Mouse (Mus musculus) A20 (cell line): ENCODE results near the gene Nrxn3.
A peak's percentile ranks its signal among the peaks of the same experiment; 100 is the strongest.

Experiments used
- DNase-seq: peaks from one replicate; pipeline ENCODE4 v3.0.0-alpha.2; 2011; ENCODE audit warnings: low read depth, low spot score

Gene Nrxn3

DNA sequence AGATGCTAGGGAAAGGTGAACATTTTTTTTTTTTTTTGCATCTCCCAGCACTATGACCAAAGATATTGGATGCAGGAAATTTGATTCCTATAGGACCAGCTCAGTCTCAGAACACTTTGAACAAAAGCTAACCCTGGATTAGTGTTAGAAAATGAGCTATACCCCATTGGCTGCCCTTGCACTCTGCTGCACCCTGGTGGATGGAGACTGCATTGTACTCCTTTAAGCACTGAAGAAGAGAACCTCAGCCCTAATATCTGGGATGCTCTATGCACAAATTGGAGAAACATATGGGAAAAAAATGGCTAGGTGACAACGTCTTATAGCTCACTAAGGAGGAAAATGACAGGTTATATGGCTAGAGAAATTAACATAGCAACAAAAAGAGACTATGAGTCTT lies 589.9 kb downstream of the Nrxn3 start:
- DNase-seq: no peak

DNA sequence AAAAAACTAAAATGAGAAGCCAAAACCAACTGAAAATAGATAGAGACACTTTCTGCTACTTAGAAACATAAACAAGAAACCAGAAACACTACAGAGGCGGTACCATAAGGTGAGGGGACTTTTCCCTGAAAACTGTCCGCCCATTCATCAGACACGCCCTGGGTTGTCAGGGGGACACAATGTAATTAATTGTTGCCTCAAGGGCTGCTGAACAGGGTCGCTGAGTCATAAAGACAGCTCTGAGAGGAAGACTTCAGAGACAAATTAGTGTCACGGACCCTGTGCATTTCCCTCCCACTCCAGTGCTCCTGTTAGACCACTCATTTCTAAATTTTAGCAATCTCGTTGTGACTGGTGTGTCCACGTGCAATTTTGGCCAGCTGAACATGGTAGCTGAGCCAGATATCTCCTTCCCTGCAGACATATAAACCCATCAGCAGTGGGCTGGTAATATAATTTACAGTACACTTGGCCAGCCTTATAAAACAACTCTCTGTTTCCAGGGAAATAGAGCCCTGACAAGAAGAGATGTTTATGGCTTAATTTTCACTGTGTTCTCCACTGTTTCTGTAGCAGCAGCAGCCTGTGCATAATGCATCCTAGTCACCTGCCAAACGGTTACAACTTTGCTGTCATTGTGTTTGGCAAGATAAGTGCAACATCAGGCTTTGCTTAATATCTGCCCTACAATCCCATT lies 603.3 kb downstream of the Nrxn3 start:
- no peak for DNase-seq

DNA sequence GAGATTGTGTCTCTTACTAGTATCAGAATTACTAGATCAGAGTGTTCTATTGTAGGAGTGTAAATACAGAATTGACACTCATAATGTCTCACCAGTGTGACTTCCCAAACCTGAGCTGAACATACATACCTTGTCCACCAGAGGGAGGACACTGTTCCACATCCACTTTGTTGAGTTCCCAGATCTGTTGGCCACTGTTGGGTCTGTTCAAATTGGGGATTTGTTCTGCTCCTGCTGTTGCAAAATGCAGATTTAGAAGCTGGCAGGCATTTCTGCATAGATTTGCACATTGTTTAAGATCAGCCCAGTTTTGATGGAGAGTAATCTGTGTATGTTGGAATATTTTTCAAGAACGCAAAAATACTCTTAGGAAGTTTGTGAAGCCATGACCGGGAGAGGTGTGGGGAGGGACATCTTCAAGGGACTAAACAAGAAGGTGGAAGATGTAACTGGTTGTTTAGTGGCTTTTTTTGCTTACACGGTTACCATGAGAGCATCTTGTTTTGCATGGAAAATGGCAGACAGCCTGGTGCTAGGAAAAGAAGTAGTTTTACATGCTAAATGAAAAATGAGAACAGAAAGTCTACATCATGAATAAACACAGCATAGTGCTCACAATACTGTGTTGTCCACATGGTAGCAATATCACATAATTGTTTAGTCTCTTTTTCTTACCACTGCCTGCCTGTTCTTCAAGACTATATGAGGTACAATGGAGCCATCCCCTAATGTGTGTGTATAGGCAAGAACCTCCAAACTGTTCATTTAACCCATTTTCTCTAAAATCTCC lies 609.0 kb downstream of the Nrxn3 start:
- DNase-seq: no peak

DNA sequence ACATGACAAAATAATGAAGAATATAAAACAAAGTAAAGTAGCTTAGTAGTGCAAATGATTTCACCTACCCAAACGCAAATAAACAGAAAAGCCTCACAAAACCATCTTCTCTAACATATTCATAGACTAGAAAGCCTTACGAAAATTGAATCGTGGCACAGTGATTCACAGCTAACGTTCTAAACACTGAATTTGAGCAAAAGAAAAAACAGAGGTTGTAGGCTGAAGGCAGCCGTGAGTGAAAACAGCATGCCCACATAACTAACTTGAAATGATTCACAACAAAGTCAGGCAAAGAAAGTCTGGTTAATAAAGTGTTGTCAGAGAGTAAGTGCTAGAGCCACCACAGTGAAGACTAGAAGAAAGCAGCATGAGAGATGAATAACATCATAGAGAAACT lies 610.8 kb downstream of the Nrxn3 start:
- no peak for DNase-seq

DNA sequence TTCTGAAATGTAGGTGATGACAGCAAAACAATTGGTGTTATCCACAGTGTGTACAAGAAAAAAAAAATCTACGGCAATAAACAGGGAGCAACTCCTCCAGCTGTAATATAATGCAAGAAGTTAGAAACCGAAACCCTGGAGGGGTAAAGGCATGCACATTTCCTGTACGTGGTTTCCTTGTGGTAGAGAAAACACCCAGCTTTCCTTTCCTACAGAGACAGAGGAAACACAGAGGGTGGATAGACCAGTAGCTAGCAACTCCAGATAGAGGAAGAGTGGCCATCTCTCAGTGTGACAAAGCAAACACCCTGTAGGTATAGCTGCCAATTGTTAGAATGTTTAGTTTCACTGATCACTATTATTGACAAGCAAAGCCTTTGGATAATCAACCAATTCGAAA lies 642.2 kb downstream of the Nrxn3 start:
- no peak for DNase-seq

DNA sequence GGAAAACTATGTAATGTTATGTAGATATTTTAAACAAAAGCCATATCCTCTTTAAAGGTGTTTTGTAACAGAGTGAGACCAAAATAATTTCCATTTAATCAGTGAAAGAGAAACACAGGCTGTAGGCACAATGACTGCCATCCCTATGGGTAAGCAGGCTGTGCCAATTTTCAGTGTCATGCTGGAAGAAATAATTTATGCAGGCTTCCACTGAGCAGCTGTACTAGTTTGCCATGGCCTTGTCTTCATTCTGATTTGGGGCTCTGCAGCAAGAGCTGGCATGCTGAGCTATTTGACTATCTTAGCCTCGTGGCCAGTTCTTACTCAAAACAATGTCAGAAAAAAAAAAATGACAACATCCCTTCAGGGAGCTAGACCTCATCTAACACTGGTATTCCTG lies 647.3 kb downstream of the Nrxn3 start:
- DNase-seq: no peak

DNA sequence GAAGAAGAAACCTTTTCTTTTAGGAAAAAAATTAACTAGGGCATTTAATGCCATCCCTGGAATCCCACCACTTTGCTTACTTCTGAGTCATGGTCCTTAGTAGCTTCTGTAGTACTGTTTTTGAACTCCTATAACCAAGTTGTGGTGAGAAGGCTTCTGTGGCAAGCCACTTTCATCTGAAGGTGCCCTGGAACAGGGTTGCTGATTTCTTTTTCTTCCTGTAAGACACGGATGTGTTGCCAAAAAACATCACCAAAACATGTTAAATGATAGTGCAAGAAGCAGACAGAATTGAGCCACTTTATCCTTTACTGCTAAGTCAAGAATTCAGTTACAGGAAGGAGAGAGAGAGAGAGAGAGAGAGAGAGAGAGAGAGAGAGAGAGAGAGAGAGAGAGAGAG lies 653.9 kb downstream of the Nrxn3 start:
- no peak for DNase-seq

DNA sequence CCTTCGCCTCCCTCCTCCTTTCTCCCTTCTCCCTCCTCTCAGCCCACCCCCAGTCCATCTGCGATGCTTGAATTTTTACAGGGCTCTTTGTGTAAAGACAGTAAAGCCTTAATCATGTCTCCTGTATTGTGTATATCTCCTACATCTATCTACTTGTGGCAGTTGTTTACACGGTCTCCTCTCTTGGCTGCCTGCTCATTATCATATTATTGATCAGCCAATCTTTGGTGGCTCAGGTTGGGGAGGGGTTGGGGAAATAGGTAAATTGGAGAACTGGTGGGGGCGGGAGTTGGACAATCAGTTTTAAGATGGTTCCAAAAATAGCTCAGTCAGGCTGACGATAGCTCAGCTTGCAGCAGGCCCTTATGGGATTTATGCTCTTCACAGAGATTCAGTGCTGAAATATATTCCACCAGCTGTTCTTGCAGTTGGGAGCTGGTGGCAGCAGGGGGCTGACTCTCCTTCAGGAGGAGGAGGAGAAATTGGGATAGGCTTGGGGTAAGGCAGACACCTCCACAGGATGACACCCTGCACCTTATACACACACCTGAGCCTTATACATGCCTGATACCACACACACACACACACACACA lies 654.5 kb downstream of the Nrxn3 start:
- no peak for DNase-seq

DNA sequence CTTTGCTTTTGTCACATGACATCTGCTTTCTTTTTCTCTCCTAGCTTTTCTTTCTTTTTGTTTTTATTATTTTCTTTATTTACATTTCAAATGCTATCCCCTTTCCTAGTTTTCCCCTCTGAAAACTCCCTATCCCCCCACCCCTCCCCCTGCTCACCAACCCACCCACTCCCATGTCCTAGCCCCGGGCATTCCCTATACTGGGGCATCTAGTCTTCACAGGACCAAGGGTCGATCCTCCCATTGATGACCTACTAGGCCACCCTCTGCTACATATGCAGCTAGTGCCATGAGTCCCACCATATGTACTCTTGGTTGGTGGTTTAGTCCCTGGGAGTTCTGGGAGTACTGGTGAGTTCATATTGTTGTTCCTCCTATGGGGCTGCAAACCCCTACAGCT lies 655.0 kb downstream of the Nrxn3 start:
- DNase-seq: no peak

DNA sequence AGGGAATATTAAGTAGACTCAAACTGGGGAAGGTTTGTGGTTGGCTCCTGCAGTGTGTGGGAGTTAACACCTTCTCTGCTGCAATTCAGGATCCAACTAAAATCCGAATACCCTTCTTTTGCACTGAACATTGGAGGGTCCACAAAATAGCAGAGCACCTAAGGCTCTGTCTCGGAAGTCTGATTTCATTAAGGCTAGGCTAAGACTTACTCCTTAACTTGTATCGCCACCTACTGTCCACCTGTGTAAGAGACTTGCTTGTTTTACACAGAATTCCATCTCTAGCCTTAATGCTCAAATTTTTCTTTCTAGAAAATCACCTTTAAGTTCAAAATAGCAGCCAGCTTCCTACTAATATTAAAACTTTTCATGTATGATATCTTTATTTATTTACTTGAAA lies 660.6 kb downstream of the Nrxn3 start:
- no peak for DNase-seq

DNA sequence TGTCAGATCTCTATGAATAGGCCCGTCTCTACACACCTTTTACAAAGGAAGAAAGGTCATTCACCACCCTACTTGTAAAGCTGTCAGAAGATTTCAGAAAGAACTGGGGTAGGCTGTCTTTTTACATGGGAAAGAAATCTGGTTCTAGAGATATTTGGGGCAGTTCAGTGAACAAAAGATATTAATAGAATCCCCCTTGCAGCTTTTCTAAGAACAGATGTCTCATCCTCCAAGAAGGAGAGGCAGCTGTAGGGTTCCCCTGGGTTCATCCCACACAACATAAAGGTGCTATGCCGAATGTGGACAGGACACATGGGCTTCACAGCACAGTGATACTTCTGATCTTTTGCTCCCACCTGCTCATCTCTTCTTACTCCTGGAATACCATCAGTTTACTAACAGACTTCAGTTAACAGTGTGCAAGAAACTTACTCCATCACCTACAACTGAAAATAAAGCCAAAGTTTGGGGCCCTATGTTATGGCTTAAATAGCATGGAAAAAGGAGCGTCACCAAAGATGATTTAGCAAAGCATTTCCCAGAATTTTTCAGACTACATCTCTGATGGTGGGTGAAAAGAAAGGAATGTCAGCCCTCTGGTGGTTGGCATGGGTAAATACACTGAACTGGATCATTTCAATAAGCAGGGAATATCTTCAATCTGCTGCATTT lies 672.6 kb downstream of the Nrxn3 start:
- no peak for DNase-seq

DNA sequence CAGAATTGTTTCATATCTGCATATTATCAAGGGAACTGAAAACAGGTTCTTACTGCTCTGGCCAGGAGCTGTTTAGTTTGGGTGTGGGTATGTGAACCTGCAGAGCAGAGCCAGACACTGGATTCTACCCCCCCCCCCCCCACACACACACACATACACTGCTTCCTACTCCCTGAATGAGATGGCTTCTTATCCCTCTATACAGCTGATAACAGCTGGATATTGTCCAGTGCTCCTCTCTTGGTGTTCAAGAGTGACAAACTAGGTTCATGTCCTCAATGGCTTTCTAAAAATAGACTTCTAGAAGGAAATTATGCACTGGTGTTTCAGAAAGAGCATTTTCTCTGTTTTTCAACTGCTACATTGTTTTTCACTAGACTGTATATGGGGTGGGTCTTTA lies 713.8 kb downstream of the Nrxn3 start:
- DNase-seq: no peak

DNA sequence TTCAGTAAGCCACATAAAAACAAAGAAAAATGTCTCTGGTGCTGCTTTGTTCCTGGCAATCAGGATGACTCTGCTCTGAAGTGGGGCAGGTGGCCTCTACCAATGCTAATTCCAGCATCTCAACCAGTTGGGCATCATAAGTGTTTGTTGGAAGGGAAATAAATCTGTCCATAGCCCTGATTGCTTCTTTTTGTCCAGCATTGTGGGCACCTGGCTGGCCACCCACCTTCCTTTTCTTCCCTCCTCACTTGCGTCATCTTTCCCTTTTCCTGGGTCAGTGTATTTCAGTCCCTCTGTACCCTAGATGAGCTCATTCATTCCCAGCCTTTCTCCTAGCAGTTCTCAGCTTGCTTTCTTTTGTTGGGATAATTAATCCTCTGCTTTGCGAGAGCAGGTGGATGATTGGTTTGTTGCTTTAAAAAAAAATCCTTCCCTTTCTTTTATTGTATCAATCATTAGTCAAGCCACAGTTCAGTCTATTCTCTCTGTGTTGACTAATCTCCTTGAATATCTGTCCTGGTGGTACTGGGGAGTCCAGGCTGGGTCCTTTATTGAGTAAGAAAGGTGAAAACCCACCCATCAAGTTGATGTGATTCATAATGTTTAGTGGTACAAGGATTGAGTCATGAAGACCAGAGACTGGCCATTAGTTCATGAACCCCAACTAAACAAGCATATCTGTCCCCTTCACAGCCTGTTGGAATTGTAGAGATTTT lies 719.8 kb downstream of the Nrxn3 start:
- no peak for DNase-seq

DNA sequence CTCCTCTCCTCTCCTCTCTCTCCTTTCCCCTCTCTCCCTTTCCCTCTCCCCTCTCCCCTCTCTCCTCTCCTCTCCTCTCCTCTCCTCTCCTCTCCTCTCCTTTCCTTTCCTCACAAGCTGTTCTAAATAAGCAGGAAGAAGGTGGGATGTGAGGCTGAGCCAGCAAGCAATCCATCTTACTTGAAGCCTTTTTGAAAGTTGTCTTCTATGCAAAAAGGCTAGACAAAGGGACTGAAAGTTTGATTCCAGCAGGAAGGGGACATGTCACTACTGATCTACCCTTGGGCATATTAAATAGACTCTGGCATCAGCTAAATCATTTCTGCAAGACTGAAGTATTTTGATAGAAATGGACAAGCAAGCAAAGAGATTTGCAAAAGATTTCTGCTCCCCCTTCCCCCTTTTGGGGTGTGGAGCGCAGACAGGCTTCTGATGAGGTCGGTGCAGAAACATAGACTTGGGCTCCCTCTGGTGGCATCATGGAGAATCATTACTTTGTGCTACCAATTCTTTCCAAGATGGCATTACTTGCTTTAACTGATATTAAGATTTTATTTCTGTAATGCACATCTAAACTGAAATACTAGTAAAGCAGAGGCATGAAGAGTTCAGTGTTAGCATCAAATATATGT lies 728.1 kb downstream of the Nrxn3 start:
- peak; percentile 1 for DNase-seq

DNA sequence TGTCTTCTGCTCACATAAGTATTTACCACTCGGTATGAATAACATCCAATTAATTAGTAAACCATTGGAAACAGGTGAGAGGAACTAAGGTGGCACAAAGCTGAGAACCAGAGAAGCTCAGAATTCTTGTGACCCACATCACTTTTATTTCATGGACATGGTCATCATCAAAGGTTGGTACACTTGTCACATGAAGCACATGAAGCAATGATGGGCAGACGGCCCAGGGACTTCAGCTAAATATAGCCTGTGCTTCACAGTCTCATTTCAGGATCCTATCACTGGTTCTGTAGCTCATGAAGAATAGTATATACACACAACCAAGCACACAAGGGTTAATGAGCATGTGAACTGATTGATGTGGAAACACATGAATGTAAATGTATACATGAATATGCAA lies 747.5 kb downstream of the Nrxn3 start:
- DNase-seq: no peak

DNA sequence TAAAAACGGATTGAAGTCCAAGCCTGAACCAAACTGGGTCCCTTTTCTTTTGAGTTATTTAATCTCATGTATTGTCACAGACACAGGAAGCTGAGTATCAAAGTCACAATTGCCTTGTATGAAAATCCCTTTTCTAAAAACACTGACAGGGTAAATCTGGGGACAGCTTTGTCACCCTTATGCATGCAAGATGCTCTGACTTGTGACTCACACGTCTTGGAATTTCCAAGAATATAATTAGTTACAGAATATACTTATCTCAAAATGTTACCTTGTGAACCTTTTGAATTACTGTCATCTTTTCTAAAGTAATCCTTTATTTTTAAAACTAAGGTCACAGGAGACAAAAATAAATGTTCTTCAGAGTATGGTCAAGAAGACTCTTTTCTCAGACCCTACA lies 748.6 kb downstream of the Nrxn3 start:
- DNase-seq: no peak

DNA sequence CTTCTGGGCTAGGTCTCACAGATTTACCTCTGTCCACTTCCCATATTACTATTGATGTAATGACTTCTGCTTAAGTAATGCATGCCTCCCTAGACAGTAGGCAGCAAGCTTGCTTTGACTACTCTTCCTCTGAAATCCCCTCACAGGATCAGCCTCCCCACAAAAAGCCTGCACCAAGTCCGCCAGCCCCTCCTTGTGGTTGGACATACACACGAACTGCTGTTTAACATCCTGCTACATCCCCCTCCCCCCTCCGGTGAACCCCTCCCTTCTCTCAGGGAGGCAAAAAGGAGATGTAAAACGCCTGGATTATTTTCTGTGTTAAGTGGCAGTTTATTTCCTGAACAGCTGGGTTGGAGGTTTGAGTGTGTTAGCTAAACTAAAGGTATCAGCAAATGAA lies 749.2 kb downstream of the Nrxn3 start:
- no peak for DNase-seq

DNA sequence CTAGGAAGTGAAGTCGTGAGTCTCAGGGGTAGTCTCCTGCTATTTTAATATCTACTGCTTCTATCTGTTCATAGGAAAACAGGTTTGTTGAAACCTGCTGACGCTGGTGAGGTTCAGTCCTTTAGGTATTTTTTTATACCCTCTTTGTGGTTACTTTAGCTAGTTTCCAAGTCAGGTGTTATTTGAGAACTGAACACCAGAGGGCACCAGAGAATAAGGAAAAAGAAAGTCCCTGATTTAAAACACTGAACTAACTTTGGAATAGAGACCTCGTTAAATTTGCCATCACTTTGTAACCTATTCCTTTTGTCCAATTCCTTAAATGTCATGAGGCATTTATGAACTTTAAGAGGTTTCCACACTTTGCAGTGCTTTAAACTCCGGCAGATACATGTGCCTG lies 756.4 kb downstream of the Nrxn3 start:
- DNase-seq: peak; percentile 12

DNA sequence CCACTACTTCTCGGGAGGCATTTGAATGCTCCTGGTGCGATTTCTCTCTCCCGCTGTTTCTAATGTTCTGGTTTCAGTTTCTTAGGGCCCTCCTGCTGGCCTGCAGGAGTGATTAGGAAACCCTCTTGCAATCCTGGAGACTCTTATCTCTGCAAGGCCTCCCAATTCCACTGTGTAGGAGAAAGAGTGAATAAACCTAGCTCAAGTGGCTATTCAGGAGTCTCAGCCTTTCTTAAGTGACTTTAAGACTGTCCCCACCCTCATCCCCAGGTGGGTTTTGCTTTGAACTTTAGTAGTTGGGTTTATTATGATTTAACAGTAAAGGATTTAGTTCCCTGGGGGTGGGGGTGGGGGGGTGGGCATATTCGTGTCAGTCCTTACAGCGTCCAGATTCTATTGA lies 759.5 kb downstream of the Nrxn3 start:
- DNase-seq: no peak

DNA sequence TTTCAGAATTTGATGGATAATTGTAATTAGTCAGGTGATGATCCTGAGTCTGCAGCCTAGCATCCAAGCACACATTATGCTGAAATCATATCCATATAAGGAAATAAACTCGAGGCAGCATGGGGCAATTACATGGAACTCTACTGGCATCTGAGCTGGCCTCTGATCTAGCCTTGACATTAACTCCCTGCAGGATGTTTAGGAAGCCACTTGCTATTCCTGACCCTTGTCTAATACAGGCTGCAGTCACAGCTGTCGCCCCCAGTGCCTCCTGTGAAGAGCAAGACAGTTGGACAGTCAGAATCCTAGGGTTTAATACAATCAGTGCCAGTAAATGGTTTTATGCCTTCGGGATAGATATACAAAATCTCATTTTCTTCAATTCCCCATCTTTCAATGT lies 781.4 kb downstream of the Nrxn3 start:
- DNase-seq: no peak

DNA sequence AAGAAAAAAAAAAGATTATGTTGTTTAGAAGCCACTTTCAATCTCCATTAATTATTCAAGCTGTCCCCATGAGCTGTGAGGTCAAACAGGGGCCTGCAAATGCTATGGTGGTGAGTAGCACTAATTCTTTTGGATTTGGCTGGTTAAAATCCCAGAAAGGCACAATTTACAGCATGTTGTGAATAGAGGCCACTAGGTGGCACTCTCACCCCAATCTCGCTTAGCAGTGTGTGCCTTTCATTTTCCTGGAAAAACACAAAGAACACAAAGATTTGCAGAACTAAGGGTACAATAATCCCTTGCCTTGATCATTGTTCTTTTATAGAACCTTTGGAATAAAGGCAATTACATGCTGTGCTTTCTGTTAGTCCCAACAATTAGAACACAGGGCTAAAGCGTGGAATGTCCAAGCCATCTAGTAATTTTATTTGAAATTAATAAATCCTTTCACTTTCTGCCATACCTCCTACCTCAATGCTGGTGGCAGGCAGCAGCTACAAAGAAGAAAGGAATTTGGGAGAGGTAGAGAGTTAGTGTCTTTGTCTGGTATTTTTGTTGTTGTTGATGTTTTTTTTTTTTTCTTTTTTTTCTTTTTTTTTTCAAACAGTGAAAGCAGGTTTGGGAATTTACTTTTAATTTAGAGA lies 782.6 kb downstream of the Nrxn3 start:
- DNase-seq: peak; percentile 4
